Mouse (Mus musculus) left cerebral cortex, postnatal 36 days (tissue): Measurements from ENCODE around the gene Psmb9. TPM values are rescaled to one million over a fixed set of nuclear protein-coding genes. Genes with fewer than 3 reads are reported as not detected.
A peak's percentile ranks its signal among the peaks of the same experiment; 100 is the strongest.

ENCODE experiments used
- DNase-seq, 2 experiments: peaks; one replicate each; pipeline ENCODE4 v3.0.0; 2021 to 2022; ENCODE audit warnings: low spot score in 2 of 2, mixed read lengths in 1 of 2
- intact Hi-C: fragments of 180-260 bp; cut with DNase I; formaldehyde crosslinking; loops from one replicate; pipeline ENCODE4 v1.15.1; 2025
- total RNA-seq, 2 experiments: library from RNA; stranded (reverse); gene quantifications; 2 replicates each; pipeline ENCODE4 v1.2.3; 2021

Gene Psmb9
- total RNA-seq, 2 experiments from 2014 or later, result 0.77 to 1.1 TPM

DNA sequence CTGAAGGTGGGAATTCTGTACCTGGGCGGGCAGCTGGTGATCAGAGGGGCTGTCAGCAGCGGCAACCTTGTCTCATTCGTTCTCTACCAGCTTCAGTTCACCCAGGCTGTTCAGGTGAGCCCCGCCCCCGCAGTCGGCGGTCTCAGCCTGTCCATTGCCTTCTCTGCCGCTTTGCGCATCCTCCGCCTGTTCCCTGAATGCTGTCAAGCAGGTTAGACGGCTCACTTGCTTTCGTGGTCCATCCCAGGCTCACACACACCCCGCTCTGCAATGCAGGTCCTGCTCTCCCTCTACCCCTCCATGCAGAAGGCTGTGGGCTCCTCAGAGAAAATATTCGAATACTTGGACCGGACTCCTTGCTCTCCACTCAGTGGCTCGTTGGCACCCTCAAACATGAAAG lies 5.3 kb upstream of the Psmb9 start:
- no peak for DNase-seq
- intact Hi-C loops, result no loop called here

DNA sequence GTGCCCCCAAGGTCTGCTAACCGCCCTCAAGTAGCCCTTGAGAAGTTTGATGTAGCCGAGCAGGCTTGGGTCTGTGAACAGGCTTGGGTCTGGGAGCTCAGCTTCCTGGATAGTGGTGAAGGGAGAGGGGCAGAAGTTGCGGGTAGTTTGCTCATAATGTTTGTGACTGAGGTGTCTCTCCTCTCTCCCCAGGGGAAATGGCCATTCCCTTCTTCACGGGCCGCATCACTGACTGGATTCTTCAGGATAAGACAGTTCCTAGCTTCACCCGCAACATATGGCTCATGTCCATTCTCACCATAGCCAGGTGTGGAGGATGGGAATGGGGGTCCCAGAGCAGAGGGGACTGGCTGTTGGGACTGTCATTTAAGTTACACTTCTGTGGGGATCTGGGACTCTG lies 1.4 kb upstream of the Psmb9 start:
- no peak for DNase-seq
- intact Hi-C loops, result no loop called here

GRCm38 (mm10) chr17:34188010-34188409 lies 446 bp upstream of the Psmb9 start:
- intact Hi-C loops, result no loop called here

GRCm38 (mm10) chr17:34186885-34187260 lies 691 bp downstream of the Psmb9 start:
- DNase-seq, result no peak

More at GRCm38 (mm10) chr17:34188010-34188409, 446 bp upstream of the Psmb9 start:
- no peak for DNase-seq

DNA sequence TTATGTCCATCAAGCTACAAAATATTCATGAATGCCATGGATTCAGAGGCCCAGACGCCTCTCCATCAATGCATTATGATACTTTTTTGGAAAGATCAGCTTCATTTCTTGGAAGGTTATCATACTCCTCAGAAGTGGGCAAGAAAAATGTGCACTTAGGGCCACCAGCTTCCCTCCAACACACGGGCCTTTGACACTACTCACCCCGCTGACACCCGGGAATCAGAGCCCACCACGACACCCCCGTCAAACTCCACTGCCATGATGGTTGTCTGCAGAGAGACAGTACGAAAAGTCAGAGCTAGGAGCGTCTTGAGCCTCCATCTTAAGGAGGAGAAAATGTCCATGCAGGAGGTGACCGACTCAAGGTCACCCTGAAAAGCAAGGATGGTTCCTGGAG lies 2.0 kb downstream of the Psmb9 start:
- intact Hi-C loops, result no loop called here
- no peak for DNase-seq

More at GRCm38 (mm10) chr17:34186885-34187260, 691 bp downstream of the Psmb9 start:
- intact Hi-C loops, result no loop called here

- intact Hi-C loops, result no loop called here
- no peak for DNase-seq
Measured at GRCm38 (mm10) chr17:34183564-34184219, 3.9 kb downstream of the Psmb9 start.

- DNase-seq, result no peak
- intact Hi-C loops, result no loop called here
Measured at GRCm38 (mm10) chr17:34179913-34180859, 7.4 kb downstream of the Psmb9 start.

- intact Hi-C loops, result no loop called here
Measured at GRCm38 (mm10) chr17:34179019-34179418, 8.5 kb downstream of the Psmb9 start.

DNA sequence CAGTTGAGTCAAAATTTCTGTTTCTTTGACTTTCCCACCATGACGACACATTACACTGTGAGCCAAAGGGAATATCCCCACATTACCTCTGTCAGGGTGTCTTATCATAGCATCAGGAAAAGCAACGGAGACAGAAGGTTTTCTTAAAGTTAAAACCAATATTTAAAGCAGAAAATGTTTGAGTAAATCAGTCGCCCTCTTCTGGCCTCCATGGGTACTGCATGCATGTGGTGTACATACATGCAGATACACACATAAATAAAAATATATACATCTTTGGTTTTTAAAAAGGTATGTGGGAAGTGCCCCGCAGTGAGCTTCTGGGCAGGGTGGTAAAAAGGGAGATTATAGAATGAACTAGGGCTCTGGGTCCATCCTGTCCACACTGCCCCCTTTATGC lies 10.4 kb downstream of the Psmb9 start:
- intact Hi-C loops, result no loop called here

More at GRCm38 (mm10) chr17:34179019-34179418, 8.5 kb downstream of the Psmb9 start:
- DNase-seq, result no peak

DNA sequence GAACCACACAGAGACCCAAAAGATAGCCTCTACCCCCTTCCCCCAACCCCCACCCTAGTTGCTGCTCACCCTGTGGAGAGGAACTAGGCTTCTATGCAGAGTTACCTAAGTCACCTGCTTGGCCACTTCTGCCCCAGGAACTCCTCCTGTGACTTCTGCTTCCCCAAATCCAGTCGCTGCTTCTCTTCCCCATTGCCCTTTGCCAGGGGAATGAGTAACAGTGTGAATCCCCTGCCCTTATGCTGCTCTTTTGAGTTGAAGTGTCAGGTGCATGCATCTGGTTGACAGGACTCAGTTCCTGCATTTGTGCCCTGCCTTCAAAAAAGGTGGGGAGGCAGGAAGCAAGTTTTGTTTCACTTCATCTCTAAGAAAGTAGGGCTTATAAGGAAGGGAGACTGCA lies 13.5 kb downstream of the Psmb9 start:
- no peak for DNase-seq

More for the DNA sequence above, 10.4 kb downstream of the Psmb9 start:
- DNase-seq, result no peak

DNA sequence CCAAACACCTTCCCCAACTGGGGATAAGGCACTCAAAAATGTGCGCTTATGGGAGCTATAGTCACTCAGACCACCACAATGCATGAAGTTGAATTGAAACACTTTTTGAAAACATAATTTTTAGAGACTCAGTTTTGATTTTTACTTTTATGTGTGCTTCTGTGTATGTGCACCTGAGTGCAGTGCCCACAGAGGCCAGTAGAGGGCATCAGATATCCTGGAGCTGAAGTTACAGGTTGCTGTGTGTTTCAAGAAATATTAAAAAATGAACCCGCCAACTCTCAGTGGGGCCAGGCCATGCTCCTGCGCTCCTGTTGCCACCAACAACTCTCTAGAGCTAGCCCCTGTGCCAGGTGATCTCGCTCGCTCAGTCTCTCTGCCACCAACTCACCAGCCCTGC lies 15.0 kb downstream of the Psmb9 start:
- intact Hi-C loops, result no loop called here
- no peak for DNase-seq

More for the DNA sequence above, 13.5 kb downstream of the Psmb9 start:
- intact Hi-C loops, result no loop called here

DNA sequence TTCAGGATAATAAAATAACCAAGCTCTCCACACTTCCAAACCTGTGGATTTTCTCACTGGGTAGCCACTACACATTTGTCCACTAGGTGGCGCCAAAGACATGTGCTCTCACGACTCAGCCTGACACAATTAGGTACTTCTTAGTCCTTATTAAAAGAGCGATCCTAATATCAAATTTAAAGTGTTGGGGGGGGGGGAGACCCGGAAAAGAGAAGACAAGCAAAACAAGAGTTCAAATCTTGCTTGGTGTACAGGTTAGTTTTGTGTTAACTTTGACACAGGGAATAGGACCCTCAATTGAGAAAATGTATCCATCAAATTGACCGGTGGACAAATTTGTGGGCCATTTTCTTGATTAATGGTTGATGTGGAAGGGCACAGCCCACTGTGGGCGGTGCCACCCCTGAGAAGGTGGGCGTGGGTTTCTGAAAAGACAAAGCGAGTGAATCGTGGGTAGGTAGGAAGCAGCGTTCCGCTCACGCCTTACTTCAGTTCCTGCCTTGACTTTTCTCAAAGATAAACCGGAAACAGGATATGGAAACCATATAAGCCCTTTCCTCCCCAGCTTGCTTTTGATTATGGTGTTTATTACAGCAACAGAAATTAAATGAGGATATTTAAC lies 16.6 kb downstream of the Psmb9 start:
- DNase-seq, result peak; percentile 61 to 77
- intact Hi-C loops, result loop anchor here (1.0 to 2.0 kb wide), 3 partner anchors 34 to 240 kb away; no protein-coding TSS in a partner anchor

- intact Hi-C loops, result loop anchor here (1.0 to 2.0 kb wide), 3 partner anchors 34 to 240 kb away; no protein-coding TSS in a partner anchor
- no peak for DNase-seq
Measured at GRCm38 (mm10) chr17:34170487-34170876, 17.1 kb downstream of the Psmb9 start.

GRCm38 (mm10) chr17:34169279-34169678 lies 18.3 kb downstream of the Psmb9 start:
- intact Hi-C loops, result loop anchor here (5.0 kb wide), 3 partner anchors 37 to 92 kb away; no protein-coding TSS in a partner anchor
- no peak for DNase-seq

DNA sequence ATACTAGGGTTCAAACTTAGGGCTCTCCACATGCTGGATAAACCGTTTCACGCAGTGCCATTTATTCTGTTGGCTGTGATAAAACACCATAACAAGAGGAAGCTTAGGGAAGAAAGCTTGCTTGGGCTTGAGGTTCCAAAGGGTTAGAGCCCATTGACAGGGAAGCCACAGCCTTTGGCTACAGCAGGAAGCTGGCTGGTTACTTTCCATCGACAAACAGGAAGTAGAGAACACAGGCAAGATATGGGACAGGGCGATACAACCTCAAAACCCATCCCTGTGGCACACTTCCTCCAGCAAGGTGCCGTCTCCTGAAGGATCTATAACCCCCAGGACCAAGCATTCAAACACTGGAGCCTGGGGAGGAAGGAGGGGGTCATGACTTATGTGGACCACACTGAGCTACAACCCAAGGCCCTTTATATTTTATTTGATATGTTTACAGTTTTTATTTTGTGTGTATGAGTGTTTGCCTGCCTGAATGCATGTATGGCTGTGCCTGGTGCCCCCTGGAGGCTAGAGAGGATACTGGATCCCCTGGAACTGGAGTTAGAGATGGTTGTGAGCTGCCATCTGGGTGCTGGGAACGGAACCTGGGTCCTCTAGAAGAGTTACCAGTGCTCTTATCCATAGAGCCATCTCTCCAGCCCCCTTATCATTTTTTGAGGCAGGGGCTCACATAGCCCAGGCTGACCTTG lies 22.4 kb downstream of the Psmb9 start:
- intact Hi-C loops, result loop anchor here (5.0 kb wide), 3 partner anchors 33 to 88 kb away; no protein-coding TSS in a partner anchor
- no peak for DNase-seq

- DNase-seq, result no peak
- intact Hi-C loops, result no loop called here
Measured at GRCm38 (mm10) chr17:34164202-34164895, 23.2 kb downstream of the Psmb9 start.

- intact Hi-C loops, result no loop called here
- no peak for DNase-seq
Measured at GRCm38 (mm10) chr17:34155534-34155933, 32.0 kb downstream of the Psmb9 start.

DNA sequence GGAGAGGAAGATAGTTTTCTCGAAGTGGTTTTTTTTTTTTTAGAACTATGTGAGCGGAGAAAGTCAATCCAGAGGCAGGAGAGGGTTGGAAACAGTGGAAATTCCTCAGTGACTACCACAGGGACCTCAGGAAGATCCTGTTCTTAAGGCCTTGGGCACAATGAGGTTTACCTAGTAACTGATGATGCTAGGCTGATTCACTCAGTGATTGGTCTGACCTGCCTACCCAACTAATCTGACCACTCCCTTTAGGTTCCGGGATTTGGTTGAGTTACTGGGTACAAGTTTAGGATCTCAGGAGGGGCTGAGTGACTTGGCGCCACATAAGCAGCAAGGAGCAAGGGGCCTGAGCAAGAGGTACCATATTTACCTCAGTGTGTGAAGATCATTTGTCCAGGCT lies 34.6 kb downstream of the Psmb9 start, which contains the start of gene H2-DMb1:
TSS of gene H2-DMb1 (plus strand) at position 150 of the 400 bp plus-strand sequence.
- intact Hi-C loops, result no loop called here
- DNase-seq, result no peak

DNA sequence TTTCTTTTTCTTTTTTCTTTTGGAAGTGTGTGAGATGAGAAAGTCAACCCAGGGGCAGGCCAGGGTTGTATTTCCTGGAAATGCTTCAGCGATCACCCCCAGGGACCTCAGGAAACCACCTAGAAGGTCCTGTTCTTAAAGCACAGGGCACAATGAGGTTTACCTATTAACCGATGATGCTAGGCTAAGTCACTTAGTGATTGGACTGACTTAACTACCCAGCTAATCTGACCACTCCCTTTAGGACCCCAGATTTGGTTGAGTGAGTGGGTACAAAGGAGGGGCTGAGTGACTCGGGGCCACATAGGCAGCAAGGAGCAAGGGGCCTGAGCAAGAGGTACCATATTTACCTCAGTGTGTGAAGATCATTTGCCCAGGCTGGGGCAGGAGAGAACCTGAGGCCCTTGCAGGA lies 42.6 kb downstream of the Psmb9 start:
- no peak for DNase-seq
- intact Hi-C loops, result no loop called here
